Mouse (Mus musculus) gastrocnemius, postnatal 14 days (tissue): ENCODE data around the gene Lsp1. TPM values are rescaled to one million over a fixed set of nuclear protein-coding genes. Genes with fewer than 3 reads are reported as not detected.

ENCODE experiments used
- DNase-seq: peaks from one replicate; pipeline ENCODE4 v3.0.0; 2021; ENCODE audit warnings: mixed read lengths
- intact Hi-C: fragments of 180-260 bp; cut with DNase I; formaldehyde crosslinking; loops from one replicate; pipeline ENCODE4 v1.15.1; 2025; ENCODE audit warnings: low total_unique reads
- total RNA-seq, 2 experiments: library from RNA; stranded (reverse); gene quantifications; 2 replicates each; pipeline ENCODE4 v1.2.3; 2021

The Lsp1 gene
- total RNA-seq, 2 experiments from 2014 or later = 22.2 to 35.0 TPM

DNA sequence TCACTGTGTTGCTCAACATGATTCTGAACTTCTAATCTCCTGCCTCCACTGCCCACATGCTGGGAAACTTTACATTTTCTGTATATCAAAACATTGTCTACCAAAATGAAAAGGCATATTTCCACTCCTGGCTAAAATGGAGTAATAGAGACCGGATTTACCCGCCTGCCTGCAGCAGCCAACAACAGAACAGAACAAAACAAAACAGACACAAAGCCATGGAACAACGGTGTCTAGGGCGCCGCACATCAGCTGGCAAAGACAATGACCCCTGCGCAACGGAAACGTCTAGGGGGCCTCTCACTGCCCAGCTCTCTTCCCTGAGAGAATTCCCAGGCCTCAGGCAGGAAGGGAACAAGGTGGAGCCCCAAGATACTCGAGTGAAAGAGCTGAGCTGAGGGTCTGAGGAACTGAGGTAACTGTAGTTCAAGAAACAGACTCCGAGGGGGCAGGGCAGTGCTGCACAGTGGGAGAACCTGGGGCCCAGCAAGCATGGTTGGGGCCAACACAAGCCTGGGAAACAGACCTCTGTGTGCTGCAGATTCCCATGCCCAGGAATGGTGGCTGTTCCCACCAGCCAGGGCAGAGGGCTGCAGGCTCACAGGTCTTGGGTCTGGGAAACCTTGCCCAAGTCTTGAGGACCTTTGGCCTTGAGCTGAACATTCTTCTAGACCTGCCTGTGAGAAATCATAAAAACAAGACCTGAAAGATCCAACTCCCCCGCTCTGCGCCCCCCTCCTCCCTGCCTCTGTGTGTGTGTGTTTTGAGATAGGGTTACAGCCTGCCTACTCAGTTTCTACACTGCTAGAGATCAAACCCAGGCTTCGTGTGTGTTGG, 65.0 kb downstream of the Lsp1 start:
- intact Hi-C loops = no loop called here
- DNase-seq = no peak

DNA sequence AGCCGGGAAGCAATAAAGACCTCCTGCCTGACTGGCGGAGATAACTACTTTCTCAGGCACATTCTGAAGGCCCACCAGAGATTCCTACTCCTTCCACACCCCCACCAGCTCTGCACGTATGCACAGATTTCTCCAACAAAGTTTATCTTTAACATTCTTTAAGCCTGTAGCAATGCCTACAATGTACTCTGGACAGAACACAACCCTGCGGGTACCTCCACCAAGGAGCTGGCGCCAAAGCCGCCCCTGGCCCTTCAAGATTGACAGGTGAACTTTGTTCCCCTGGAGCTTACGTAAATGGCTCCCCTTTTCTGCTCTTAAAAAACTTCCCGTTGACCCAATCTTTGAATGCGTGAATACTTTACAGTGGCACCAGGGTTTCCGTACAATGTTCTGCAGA, 68.7 kb downstream of the Lsp1 start:
- intact Hi-C loops = no loop called here
- DNase-seq = no peak

DNA sequence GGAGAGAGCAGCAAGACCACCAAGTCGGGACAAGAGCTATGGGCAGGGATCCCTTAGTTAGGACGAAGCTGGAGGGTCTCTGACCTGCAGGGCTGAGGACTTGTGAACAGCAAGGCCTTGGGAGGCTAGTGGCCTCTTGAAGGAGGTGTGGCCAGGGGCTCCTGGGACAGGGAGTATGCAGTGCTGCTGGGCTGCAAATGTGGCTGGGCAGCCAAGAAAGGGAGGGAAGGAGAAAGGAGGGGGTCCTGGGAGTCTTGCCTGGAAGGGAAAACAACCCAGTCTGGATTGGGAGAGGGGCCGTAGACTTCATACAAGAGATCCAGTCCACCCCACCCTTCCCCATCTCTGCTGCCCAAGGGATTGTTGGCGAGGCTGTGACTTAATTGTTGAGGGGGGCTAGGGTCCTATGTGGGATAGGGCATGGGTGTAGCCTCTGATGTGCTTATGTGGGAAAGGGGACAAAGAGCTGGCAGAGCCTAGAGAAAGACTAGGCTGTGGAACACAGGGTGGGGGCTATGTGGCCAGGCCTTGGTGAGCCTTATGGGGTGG, 71.4 kb downstream of the Lsp1 start:
- intact Hi-C loops = no loop called here
- DNase-seq = peak; percentile 78

DNA sequence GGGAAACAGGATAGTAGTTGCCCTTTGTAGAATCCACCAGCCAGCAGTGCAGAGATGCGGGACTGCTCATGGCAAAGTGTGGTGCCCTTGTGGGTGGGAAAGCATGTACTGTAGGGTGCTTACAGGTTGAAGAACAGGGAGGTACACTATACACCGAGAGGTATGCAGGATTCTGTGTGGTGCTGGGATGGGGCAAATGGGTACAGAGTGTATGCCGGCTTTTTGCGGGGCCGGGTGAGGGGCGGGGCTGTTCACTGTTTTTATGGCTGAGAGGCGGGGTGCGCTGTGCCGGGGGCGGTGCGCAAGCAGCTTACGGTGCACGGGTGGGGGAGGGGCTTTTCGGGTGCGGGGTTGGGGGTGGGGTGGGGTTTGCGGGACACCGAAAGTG, 72.1 kb downstream of the Lsp1 start, which contains the start of gene Mrpl23:
Gene Mrpl23 (plus strand): TSS at position 16 of the 388 bp plus-strand sequence.
- DNase-seq = no peak
- intact Hi-C loops = no loop called here

DNA sequence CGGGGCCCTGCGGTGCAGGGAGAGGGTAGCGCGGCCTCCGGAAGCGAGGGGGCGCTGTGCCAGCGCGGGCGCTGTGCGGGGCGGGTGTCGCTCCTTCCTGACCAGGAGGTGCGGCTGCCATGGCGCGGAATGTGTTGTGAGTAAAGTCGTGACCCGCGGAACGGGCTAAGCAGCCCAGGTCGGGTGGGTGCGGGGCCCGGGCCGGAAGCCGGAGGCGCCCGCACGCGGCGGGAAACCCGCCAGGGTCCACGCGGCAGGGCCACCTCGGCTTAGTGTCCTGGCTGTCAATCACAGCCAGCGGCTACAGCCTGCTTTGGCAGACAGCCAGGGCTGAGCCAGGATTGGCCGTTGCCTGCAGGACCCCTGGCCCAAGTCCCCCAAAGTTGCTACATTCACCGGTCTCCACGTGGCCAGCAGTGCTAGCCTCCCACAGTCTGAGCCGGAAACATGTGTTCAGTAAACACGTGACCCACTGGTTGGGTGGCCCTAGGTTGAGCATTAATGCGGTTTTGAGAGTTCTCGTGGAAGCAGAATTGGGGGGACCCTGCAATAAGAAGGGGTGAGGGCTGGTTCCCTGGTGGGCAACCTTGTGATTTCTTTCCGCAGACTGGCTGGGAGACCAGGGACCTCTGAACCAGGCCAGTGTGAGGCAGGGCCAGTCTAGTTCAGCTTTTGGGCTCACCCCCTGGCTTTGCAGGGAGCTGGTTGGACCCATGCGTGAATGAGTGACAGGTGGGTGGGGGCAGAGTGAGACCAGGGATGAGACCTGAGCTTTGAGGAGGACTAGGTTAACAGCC, 72.6 kb downstream of the Lsp1 start:
- intact Hi-C loops = no loop called here
- DNase-seq = peak; percentile 87

DNA sequence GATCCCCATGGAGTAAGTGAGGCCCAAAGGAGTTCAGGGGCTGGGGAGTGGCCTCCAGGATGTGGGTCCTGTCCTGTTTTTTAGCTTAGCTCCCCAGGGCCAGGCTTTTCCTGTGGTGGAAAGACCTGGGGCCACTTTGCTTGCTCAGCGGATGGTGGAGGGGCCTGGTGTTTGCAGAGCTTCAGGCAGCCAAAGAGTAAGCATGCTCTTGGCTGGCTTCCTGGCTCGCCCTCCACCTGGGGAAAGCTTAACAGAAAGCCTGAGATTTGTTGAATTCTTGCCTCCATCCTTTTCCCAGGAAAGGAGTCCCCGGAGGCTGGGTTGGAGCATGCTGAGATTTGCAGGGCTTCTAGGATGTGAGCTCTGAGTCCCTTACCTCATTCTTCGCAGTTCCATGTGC, 74.5 kb downstream of the Lsp1 start:
- intact Hi-C loops = loop anchor here (5.0 kb wide), 1 partner anchor 142 kb away; no protein-coding TSS in a partner anchor
- peak; percentile 53 for DNase-seq

DNA sequence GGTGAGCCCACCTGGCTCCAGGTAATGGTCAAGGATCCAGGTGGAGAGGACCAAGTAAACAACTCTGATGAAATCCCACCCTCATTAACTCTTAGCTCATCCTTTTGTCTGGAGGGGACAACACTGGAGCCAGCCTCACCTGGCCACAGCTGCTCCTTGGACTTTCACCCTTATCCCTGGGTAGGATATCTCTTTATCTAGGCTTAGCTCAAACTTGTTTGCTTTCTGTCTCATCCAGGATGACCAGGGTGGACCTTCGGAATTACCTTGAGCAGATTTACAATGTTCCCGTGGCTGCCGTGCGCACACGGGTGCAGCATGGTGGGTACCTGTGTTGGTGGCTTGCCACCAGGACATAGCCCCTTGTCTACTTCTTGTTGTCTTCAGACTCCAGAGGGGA, 75.2 kb downstream of the Lsp1 start:
- no peak for DNase-seq

DNA sequence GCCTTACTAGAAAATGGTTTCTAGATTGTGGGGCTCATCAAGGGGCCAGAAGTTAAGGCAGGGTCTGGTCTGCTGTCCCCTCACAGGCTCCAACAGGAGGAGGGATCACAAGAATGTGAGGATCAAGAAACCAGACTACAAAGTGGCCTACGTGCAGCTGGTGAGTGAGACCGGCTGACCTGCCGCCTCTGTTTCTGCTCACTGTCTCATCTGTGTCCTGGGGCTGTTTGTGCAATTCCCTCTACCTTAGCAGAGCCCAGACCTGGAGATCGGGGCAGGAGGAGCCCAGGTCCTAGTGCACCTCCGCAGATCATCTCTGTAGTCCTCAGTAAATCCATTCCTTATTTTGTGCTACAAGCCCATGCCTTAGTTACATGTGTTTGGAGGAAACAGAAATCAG, 76.6 kb downstream of the Lsp1 start:
- no peak for DNase-seq
- intact Hi-C loops = loop anchor here (5.0 kb wide), 1 partner anchor 140 kb away; no protein-coding TSS in a partner anchor

More for the DNA sequence above, 75.2 kb downstream of the Lsp1 start:
- intact Hi-C loops = loop anchor here (5.0 kb wide), 1 partner anchor 141 kb away; no protein-coding TSS in a partner anchor

DNA sequence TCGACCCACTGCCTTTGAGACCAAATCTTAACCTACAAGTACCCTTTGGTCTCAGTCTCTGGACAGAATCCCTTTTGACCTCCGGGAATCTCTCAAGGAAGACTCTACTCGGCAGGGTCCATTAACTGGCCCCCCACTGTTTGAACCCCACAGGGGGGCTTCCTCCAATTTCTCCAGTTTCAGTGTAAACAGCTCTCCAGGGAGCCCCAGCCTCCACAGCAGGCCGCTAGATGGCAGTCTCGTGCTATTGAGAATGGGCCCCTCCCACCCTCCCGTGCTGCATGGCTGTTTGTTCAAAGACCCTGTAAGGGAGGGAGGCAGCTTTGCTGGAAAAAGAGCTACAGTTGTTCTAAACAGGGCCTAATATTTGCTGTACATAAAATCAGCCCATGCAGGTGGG, 77.3 kb downstream of the Lsp1 start:
- DNase-seq = peak; percentile 77

DNA sequence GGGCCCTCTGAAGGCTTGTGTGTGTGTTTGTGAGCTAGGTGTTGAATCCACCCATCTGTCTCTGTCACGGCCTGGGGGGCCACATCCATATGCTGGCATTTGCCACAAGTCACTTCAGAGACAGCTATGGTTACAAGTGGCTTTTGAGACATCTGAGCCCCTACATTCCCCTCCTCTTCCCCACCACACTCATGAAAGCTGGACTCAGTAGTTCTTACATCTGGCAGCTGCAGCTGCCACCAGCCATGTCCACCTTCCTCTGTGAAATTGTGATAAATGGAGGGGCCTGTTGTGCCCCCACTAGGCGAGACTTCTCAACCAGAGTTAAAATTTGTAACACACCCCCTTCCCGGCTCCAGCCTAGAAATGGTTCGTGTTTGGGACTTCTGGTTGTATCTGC, 77.7 kb downstream of the Lsp1 start:
- intact Hi-C loops = loop anchor here (5.0 kb wide), 1 partner anchor 139 kb away; no protein-coding TSS in a partner anchor

More for the DNA sequence above, 77.3 kb downstream of the Lsp1 start:
- intact Hi-C loops = loop anchor here (5.0 kb wide), 1 partner anchor 139 kb away; no protein-coding TSS in a partner anchor

DNA sequence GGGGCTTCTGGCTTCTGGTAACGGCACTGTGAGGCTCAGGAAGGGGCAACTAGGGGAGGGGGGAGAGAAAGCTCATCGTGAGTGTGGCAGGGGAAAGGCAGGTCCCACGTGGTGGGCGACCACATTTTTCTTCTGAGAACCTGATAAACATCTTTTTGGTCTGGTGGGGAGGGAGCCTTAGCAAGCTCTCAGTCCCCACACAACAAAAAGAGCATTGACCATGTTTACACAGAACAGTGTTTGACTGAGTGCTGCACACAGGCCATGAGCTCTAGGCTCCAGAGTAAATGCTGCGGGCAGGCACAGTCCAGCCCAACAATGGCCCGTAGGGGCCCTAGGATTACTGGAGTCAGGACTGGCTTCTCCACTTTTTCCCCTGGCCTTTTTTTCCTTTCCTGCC, 78.2 kb downstream of the Lsp1 start:
- no peak for DNase-seq
- intact Hi-C loops = loop anchor here (5.0 kb wide), 1 partner anchor 139 kb away; no protein-coding TSS in a partner anchor

More for the DNA sequence above, 77.7 kb downstream of the Lsp1 start:
- DNase-seq = no peak

DNA sequence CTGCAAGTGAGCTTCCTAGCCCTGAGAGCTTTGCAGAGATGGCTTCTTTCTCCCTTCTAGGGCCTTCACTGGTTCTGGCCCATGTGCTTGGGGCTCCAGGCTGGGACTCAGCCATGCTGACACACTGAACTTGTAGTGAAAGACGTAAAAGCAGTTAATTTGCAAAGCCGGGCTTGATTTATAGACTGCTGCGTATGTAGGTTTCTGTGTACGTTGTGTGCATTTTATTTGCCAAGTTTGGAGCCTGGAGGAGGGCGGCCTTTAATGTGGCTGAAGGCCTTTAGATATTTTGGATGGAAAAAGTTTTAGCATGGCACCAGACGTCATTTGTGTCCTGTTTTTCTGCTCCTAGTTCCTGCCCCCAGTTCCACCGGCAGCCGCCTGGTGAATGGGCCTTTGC, 79.2 kb downstream of the Lsp1 start:
- intact Hi-C loops = loop anchor here (5.0 kb wide), 1 partner anchor 137 kb away; no protein-coding TSS in a partner anchor
- no peak for DNase-seq

DNA sequence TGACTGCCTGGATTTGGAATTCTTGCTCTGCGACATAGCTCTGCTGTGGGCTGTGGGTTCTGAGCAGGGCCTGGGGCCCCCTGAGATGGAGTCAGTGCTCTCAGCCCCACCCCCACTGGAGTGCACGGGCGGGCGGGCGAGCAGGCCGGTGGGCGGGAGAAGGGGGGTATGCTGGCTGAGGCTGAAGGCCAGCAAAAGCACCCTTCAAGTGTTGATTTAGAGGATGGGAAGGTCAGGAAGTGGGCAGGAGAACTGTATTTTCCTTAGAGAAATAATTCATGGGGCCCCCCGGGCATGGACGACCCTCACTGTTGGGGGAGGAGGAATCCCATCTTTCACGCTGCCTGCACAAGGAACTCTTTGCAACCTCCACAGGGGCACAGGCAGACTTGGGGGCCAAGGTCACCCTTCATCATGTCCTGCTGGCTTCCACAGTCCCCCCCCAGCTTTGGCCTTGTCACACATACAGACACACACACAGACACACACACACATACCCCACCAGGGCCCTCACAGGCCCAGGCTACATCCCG, 82.2 kb downstream of the Lsp1 start:
- no peak for DNase-seq
- intact Hi-C loops = no loop called here

Other genes starting within 250 kb of the Lsp1 start
- not detected for gene Gm7579, start 248.9 kb upstream of the Lsp1 start, total RNA-seq
- not detected for gene Krtap5-5, start 230.8 kb upstream of the Lsp1 start, total RNA-seq
- not detected for gene Gm40460, start 219.7 kb upstream of the Lsp1 start, total RNA-seq
- gene Gm2431, start 202.5 kb upstream of the Lsp1 start, total RNA-seq = not detected
- not detected for gene Gm4559, start 186.4 kb upstream of the Lsp1 start, total RNA-seq
- gene Krtap5-1, start 163.7 kb upstream of the Lsp1 start, total RNA-seq = not detected
- gene Krtap5-4, start 157.3 kb upstream of the Lsp1 start, total RNA-seq = not detected
- gene Ifitm10, start 87.1 kb upstream of the Lsp1 start, total RNA-seq = 1 to 10 TPM; 6.7 to 8.4 TPM
- 1 to 10 TPM; 1.0 to 4.1 TPM for gene Gm49369, start 78.1 kb upstream of the Lsp1 start, total RNA-seq
- 100 to 1,000 TPM; 268 to 284 TPM for gene Ctsd, start 72.8 kb upstream of the Lsp1 start, total RNA-seq
- gene Syt8, start 26.0 kb upstream of the Lsp1 start, total RNA-seq = not detected
- over 10,000 TPM; 14,029 to 14,677 TPM for gene Tnni2, start 19.0 kb upstream of the Lsp1 start, total RNA-seq
- gene Tnnt3, start 38.0 kb downstream of the Lsp1 start, total RNA-seq = over 10,000 TPM; 22,199 to 23,470 TPM
- 1 to 10 TPM; 5.0 to 5.2 TPM for gene Mrpl23, start 71.9 kb downstream of the Lsp1 start, total RNA-seq
- gene Igf2, start 206.0 kb downstream of the Lsp1 start, total RNA-seq = 1,000 to 10,000 TPM; 2,828 to 3,358 TPM
- under 1 TPM; 0.22 to 0.86 TPM for gene Gm49394, start 209.1 kb downstream of the Lsp1 start, total RNA-seq